Mouse (Mus musculus): ENCODE data around the gene Bcl7a. TPM values are rescaled to one million over a fixed set of nuclear protein-coding genes. Genes with fewer than 3 reads are reported as not detected.

Gene Bcl7a
- polyA plus RNA-seq (2015; fragmentation: Nextera tagmentation; extraction: Ambion mirVana): 7.2 and 10.5 TPM in 2 replicates

GRCm38 (mm10) chr5:123343707-123344627 is at the start of gene Bcl7a:
TSS of gene Bcl7a (plus strand) at chr5:123343834.

GRCm38 (mm10) chr5:123394303-123394956 is 50.8 kb downstream of the Bcl7a start, which contains the start of gene Mlxip:
TSS of gene Mlxip (plus strand) at chr5:123394798.

Other genes starting within 250 kb of the Bcl7a start
- 2.1 and 2.4 TPM in 2 replicates for gene Rhof, start 211.1 kb upstream of the Bcl7a start, polyA plus RNA-seq (2015; fragmentation: Nextera tagmentation; extraction: Ambion mirVana)
- 6.6 and 7.2 TPM in 2 replicates for gene Setd1b, start 201.6 kb upstream of the Bcl7a start, polyA plus RNA-seq (2015; fragmentation: Nextera tagmentation; extraction: Ambion mirVana)
- 69.5 and 81.6 TPM in 2 replicates for gene Psmd9, start 174.4 kb upstream of the Bcl7a start, polyA plus RNA-seq (2015; fragmentation: Nextera tagmentation; extraction: Ambion mirVana)
- 17.8 and 28.5 TPM in 2 replicates for gene Hpd, start 161.1 kb upstream of the Bcl7a start, polyA plus RNA-seq (2015; fragmentation: Nextera tagmentation; extraction: Ambion mirVana)
- gene Wdr66, start 91.7 kb upstream of the Bcl7a start, polyA plus RNA-seq (2015; fragmentation: Nextera tagmentation; extraction: Ambion mirVana): 0.83 TPM in 1 of 2 replicates, not detected in the other
- 15.0 and 17.3 TPM in 2 replicates for gene Mlxip, start 51.0 kb downstream of the Bcl7a start, polyA plus RNA-seq (2015; fragmentation: Nextera tagmentation; extraction: Ambion mirVana)
- not detected in 2 replicates for gene Lrrc43, start 145.5 kb downstream of the Bcl7a start, polyA plus RNA-seq (2015; fragmentation: Nextera tagmentation; extraction: Ambion mirVana)
- gene Il31, start 145.7 kb downstream of the Bcl7a start, polyA plus RNA-seq (2015; fragmentation: Nextera tagmentation; extraction: Ambion mirVana): not detected in 2 replicates
- gene B3gnt4, start 166.6 kb downstream of the Bcl7a start, polyA plus RNA-seq (2015; fragmentation: Nextera tagmentation; extraction: Ambion mirVana): 0.46 and 0.82 TPM in 2 replicates
- gene Diablo, start 180.3 kb downstream of the Bcl7a start, polyA plus RNA-seq (2015; fragmentation: Nextera tagmentation; extraction: Ambion mirVana): 175 and 200 TPM in 2 replicates
- 20.0 and 48.6 TPM in 2 replicates for gene Gm49027, start 181.7 kb downstream of the Bcl7a start, polyA plus RNA-seq (2015; fragmentation: Nextera tagmentation; extraction: Ambion mirVana)
- gene Vps33a, start 229.2 kb downstream of the Bcl7a start, polyA plus RNA-seq (2015; fragmentation: Nextera tagmentation; extraction: Ambion mirVana): 17.9 and 24.9 TPM in 2 replicates